Mouse (Mus musculus): ENCODE results near the gene 4931414P19Rik.

DNA sequence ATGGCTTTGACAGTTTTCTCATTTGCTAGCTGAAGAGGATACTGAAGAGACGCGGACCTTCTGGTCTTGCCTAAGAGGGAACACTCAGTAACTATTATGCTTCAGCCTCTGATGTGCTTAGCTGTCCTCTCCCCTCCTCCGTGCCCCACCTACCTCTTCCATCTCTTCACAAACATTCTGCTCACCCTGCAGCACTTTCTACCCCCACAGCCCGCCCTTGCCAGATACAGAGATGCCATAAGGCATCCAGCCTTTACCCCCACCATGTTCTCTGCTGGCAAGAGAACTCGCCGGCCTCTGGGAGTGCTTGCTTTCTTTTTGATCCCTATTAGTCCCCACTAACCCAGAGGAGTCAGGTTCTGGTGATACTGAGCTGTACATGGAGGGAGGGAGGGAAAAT lies 4.9 kb upstream of the 4931414P19Rik start:
- TF ChIP-seq CTCF (IDR thresholded peaks at IDR 0.05; ENCODE audit: control insufficient read depth, insufficient read depth, insufficient read length) (no peak), MYOD1 (IDR thresholded peaks at IDR 0.05; ENCODE audit: control insufficient read depth, insufficient read length, low read depth) (no peak), FOSL1 (IDR thresholded peaks at IDR 0.05; ENCODE audit: insufficient read depth, low read length, poor library complexity, severe bottlenecking) (no peak)
